Mouse (Mus musculus) stomach, embryonic 16.5 days (tissue): ENCODE results near the gene Vcl. TPM values are rescaled to one million over a fixed set of nuclear protein-coding genes. Genes with fewer than 3 reads are reported as not detected.

Source experiments
- ATAC-seq: fragments of 200-750 bp; cut with Nextera tagmentation; 2 replicates; pipeline ENCODE4 v1.8.0; 2017; ENCODE audit warnings: moderate number of reproducible peaks, moderate TSS enrichment; ENCODE audit not compliant: insufficient read depth, low FRiP score
- H3K27ac ChIP-seq: fragments of 300-500 bp; sonication (generic); 2 replicates; pipeline ENCODE4 v1.5.1; 2014; ENCODE audit warnings: low read length
- H3K27me3 ChIP-seq: fragments of 300-500 bp; sonication (generic); 2 replicates; pipeline ENCODE4 v1.6.1; 2014; ENCODE audit warnings: low read length, control low read depth, mixed read lengths; ENCODE audit not compliant: control insufficient read depth, insufficient read depth
- H3K36me3 ChIP-seq: fragments of 300-500 bp; sonication (generic); 2 replicates; pipeline ENCODE4 v1.6.1; 2014; ENCODE audit warnings: low read length; ENCODE audit not compliant: control insufficient read depth, insufficient read depth
- H3K4me1 ChIP-seq: fragments of 300-500 bp; sonication (generic); 2 replicates; pipeline ENCODE4 v1.6.1; 2014; ENCODE audit warnings: low read length, control low read depth, mixed read lengths; ENCODE audit not compliant: control insufficient read depth, insufficient read depth
- H3K4me2 ChIP-seq: fragments of 300-500 bp; sonication (generic); 2 replicates; pipeline ENCODE4 v1.6.1; 2014; ENCODE audit warnings: low read depth, low read length, mixed read lengths
- H3K4me3 ChIP-seq: fragments of 300-500 bp; sonication (generic); replicated peaks from 2 replicates; pipeline ENCODE4 v1.5.1; 2014; ENCODE audit warnings: mild to moderate bottlenecking, low read length
- H3K9ac ChIP-seq: fragments of 300-500 bp; sonication (generic); 2 replicates; pipeline ENCODE4 v1.6.1; 2014; ENCODE audit warnings: low read length
- H3K9me3 ChIP-seq: fragments of 300-500 bp; sonication (generic); replicated peaks from 2 replicates; pipeline ENCODE4 v1.6.1; 2016; ENCODE audit warnings: low read length, control low read depth; ENCODE audit not compliant: control insufficient read depth
- whole genome bisulfite sequencing: fragments of 180-500 bp; shearing (Covaris S2); extraction: QIAGEN DNeasy Blood & Tissue Kit; methylation state at CpG from one replicate; pipeline ENCODE4 v1.1.7; 2014; 5-methylcytosine and 5-hydroxymethylcytosine counted together
- polyA plus RNA-seq: library from polyadenylated mRNA; unstranded; fragments of >200 nt; fragmentation: Nextera tagmentation; extraction: Ambion mirVana; gene quantifications from 2 replicates; pipeline ENCODE4 v1.2.1, GENCODE M21; 2015

Vcl gene
- polyA plus RNA-seq, 1 experiment from 2014 or later: 108 TPM

- H3K9me3 ChIP-seq: no peaks in the 10 kb centered on the region
- ATAC-seq: no peak
- H3K27me3 ChIP-seq: no peaks in the 10 kb centered on the region
- H3K36me3 ChIP-seq: no peaks in the 10 kb centered on the region
- no peak overlapping the region for H3K9ac ChIP-seq
- no peak overlapping the region for H3K4me3 ChIP-seq
- no peaks in the 10 kb centered on the region for H3K4me1 ChIP-seq
- H3K4me2 ChIP-seq: no peak overlapping the region
- H3K27ac ChIP-seq: no peak overlapping the region
- WGBS: 43% methylated on average over 2 of the region's 2 CpGs
Measured at GRCm38 (mm10) chr14:20964285-20964684, 35.1 kb downstream of the Vcl start.

- Histone ChIP-seq H3K27ac (no peak overlapping the region), H3K4me3 (no peak overlapping the region), H3K9ac (no peak overlapping the region), H3K4me2 (no peak overlapping the region), H3K4me1 (no peaks in the 10 kb centered on the region), H3K36me3 (no peaks in the 10 kb centered on the region), H3K27me3 (no peaks in the 10 kb centered on the region), H3K9me3 (no peaks in the 10 kb centered on the region)
- 83% methylated on average over 3 of the region's 3 CpGs for WGBS
- ATAC-seq: no peak
Measured at GRCm38 (mm10) chr14:20966959-20967670, 37.9 kb downstream of the Vcl start.

- H3K36me3 ChIP-seq: no peaks in the 10 kb centered on the region
- H3K9ac ChIP-seq: no peak overlapping the region
- no peaks in the 10 kb centered on the region for H3K27me3 ChIP-seq
- no peak for ATAC-seq
- no peak overlapping the region for H3K27ac ChIP-seq
- 91% methylated on average over 1 of the region's 1 CpGs for WGBS
- H3K9me3 ChIP-seq: no peaks in the 10 kb centered on the region
- H3K4me3 ChIP-seq: no peak overlapping the region
- no peaks in the 10 kb centered on the region for H3K4me1 ChIP-seq
- no peak overlapping the region for H3K4me2 ChIP-seq
Measured at GRCm38 (mm10) chr14:20969066-20969465, 39.9 kb downstream of the Vcl start.

GRCm38 (mm10) chr14:20970389-20970788 lies 41.2 kb downstream of the Vcl start:
- peaks cover 3% of the 10 kb centered on the region for H3K4me1 ChIP-seq
- 57% methylated on average over 6 of the region's 6 CpGs for WGBS
- no peak for ATAC-seq
- peak overlapping the region; percentile 72 for H3K27ac ChIP-seq
- H3K9ac ChIP-seq: no peak overlapping the region
- no peaks in the 10 kb centered on the region for H3K9me3 ChIP-seq
- no peak overlapping the region for H3K4me3 ChIP-seq
- H3K27me3 ChIP-seq: no peaks in the 10 kb centered on the region
- no peak overlapping the region for H3K4me2 ChIP-seq
- H3K36me3 ChIP-seq: no peaks in the 10 kb centered on the region

GRCm38 (mm10) chr14:20970927-20971326 lies 41.7 kb downstream of the Vcl start:
- 86% methylated on average over 9 of the region's 9 CpGs for WGBS
- Histone ChIP-seq H3K4me3 (no peak overlapping the region), H3K36me3 (no peaks in the 10 kb centered on the region), H3K27ac (no peak overlapping the region), H3K4me1 (peaks cover 5% of the 10 kb centered on the region), H3K9ac (no peak overlapping the region), H3K4me2 (no peak overlapping the region), H3K9me3 (no peaks in the 10 kb centered on the region), H3K27me3 (no peaks in the 10 kb centered on the region)
- no peak for ATAC-seq

- Histone ChIP-seq H3K27me3 (no peaks in the 10 kb centered on the region), H3K4me1 (peaks cover 5% of the 10 kb centered on the region), H3K9ac (no peak overlapping the region), H3K4me3 (no peak overlapping the region), H3K36me3 (no peaks in the 10 kb centered on the region), H3K4me2 (no peak overlapping the region), H3K27ac (peak overlapping the region; percentile 66), H3K9me3 (no peaks in the 10 kb centered on the region)
- ATAC-seq: peak; percentile 92
Measured at GRCm38 (mm10) chr14:20973821-20974220, 44.6 kb downstream of the Vcl start.

GRCm38 (mm10) chr14:20976741-20977140 lies 47.5 kb downstream of the Vcl start:
- Histone ChIP-seq H3K4me3 (no peak overlapping the region), H3K9ac (no peak overlapping the region), H3K4me2 (no peak overlapping the region), H3K27ac (no peak overlapping the region), H3K27me3 (no peaks in the 10 kb centered on the region), H3K9me3 (no peaks in the 10 kb centered on the region), H3K36me3 (no peaks in the 10 kb centered on the region), H3K4me1 (peaks cover 5% of the 10 kb centered on the region)
- 26% methylated on average over 1 of the region's 1 CpGs for WGBS
- ATAC-seq: no peak

- H3K4me2 ChIP-seq: no peak overlapping the region
- no peak for ATAC-seq
- H3K27me3 ChIP-seq: no peaks in the 10 kb centered on the region
- H3K4me3 ChIP-seq: no peak overlapping the region
- H3K27ac ChIP-seq: no peak overlapping the region
- no peaks in the 10 kb centered on the region for H3K9me3 ChIP-seq
- peaks cover 5% of the 10 kb centered on the region for H3K4me1 ChIP-seq
- WGBS: 76% methylated on average over 2 of the region's 2 CpGs
- H3K9ac ChIP-seq: no peak overlapping the region
- H3K36me3 ChIP-seq: 0 out of 2 replicates have a peak, but pooled peaks cover 4% of the 10 kb centered on the region
Measured at GRCm38 (mm10) chr14:20977726-20978125, 48.5 kb downstream of the Vcl start.

- H3K9me3 ChIP-seq: no peaks in the 10 kb centered on the region
- H3K4me2 ChIP-seq: no peak overlapping the region
- 60% methylated on average over 2 of the region's 2 CpGs for WGBS
- no peaks in the 10 kb centered on the region for H3K27me3 ChIP-seq
- H3K4me1 ChIP-seq: no peaks in the 10 kb centered on the region
- H3K9ac ChIP-seq: no peak overlapping the region
- ATAC-seq: no peak; the same call in 1 of the 2 replicates
- H3K27ac ChIP-seq: no peak overlapping the region
- H3K36me3 ChIP-seq: 0 out of 2 replicates have a peak, but pooled peaks cover 8% of the 10 kb centered on the region
- H3K4me3 ChIP-seq: no peak overlapping the region
Measured at GRCm38 (mm10) chr14:20983832-20984231, 54.6 kb downstream of the Vcl start.
